Mouse (Mus musculus): ENCODE data around the gene Duox2. TPM values are rescaled to one million over a fixed set of nuclear protein-coding genes. Genes with fewer than 3 reads are reported as not detected.

The Duox2 gene
- total RNA-seq, 2 experiments from 2014 or later = not detected

- Histone ChIP-seq H3K4me3 (peak overlapping the region; percentile 25), H3K27ac (no peak overlapping the region)
- intact Hi-C loops (cut with DNase I) = loop anchor here (5.0 kb wide), 3 partner anchors 54 to 229 kb away; no protein-coding TSS in a partner anchor
- TF ChIP-seq CTCF (IDR thresholded peaks at IDR 0.05) = no peak
- DNase-seq (ENCODE audit: extremely low spot score in 1 of 2, low spot score in 2 of 2) = peak; percentile 17 to 28
These were observed 3.1 kb upstream of the Duox2 start for GRCm38 (mm10) chr2:122301081-122301920.

- no peak for DNase-seq (ENCODE audit: extremely low spot score in 1 of 2, low spot score in 2 of 2)
- intact Hi-C loops (cut with DNase I) = loop anchor here (5.0 kb wide), 3 partner anchors 53 to 228 kb away; no protein-coding TSS in a partner anchor
- no peak overlapping the region for H3K4me3 ChIP-seq
- no peak overlapping the region for H3K27ac ChIP-seq
- TF ChIP-seq CTCF (IDR thresholded peaks at IDR 0.05) = no peak
These were observed 2.4 kb upstream of the Duox2 start for GRCm38 (mm10) chr2:122300656-122301020.

GRCm38 (mm10) chr2:122299911-122300655 lies 1.8 kb upstream of the Duox2 start:
- Histone ChIP-seq H3K4me3 (no peak overlapping the region), H3K27ac (no peak overlapping the region)
- no peak for DNase-seq (ENCODE audit: extremely low spot score in 1 of 2, low spot score in 2 of 2)
- intact Hi-C loops (cut with DNase I) = loop anchor here (5.0 kb wide), 3 partner anchors 53 to 228 kb away; no protein-coding TSS in a partner anchor
- no peak for TF ChIP-seq CTCF (IDR thresholded peaks at IDR 0.05)

GRCm38 (mm10) chr2:122298596-122299490 lies 594 bp upstream of the Duox2 start, which contains the start of gene Duoxa2:
Gene Duoxa2 (plus strand): TSS chr2:122298900.
- Histone ChIP-seq H3K4me3 (no peak within 1 kb of the TSS), H3K27ac (no peak within 1 kb of the TSS)
- TF ChIP-seq CTCF (IDR thresholded peaks at IDR 0.05) = no peak
- no peak for DNase-seq (ENCODE audit: extremely low spot score in 1 of 2, low spot score in 2 of 2)
- intact Hi-C loops (cut with DNase I) = no loop called here

GRCm38 (mm10) chr2:122297271-122298095 lies 766 bp downstream of the Duox2 start:
- no peak overlapping the region for H3K4me3 ChIP-seq
- TF ChIP-seq CTCF (IDR thresholded peaks at IDR 0.05) = no peak
- intact Hi-C loops (cut with DNase I) = no loop called here
- DNase-seq (ENCODE audit: extremely low spot score in 1 of 2, low spot score in 2 of 2) = no peak
- H3K27ac ChIP-seq = no peak overlapping the region

GRCm38 (mm10) chr2:122294916-122295315 lies 3.3 kb downstream of the Duox2 start:
- intact Hi-C loops (cut with DNase I) = no loop called here
- DNase-seq (ENCODE audit: extremely low spot score in 1 of 2, low spot score in 2 of 2) = no peak
- Histone ChIP-seq H3K4me3 (no peak overlapping the region), H3K27ac (no peak overlapping the region)
- no peak for TF ChIP-seq CTCF (IDR thresholded peaks at IDR 0.05)

- DNase-seq (ENCODE audit: extremely low spot score in 1 of 2, low spot score in 2 of 2) = no peak
- Histone ChIP-seq H3K4me3 (no peak overlapping the region), H3K27ac (no peak overlapping the region)
- TF ChIP-seq CTCF (IDR thresholded peaks at IDR 0.05) = no peak
- intact Hi-C loops (cut with DNase I) = no loop called here
These were observed 12.1 kb downstream of the Duox2 start for GRCm38 (mm10) chr2:122286137-122286536.

GRCm38 (mm10) chr2:122284091-122284490 lies 14.2 kb downstream of the Duox2 start:
- Histone ChIP-seq H3K27ac (no peak overlapping the region), H3K4me3 (no peak overlapping the region)
- intact Hi-C loops (cut with DNase I) = no loop called here
- no peak for DNase-seq (ENCODE audit: extremely low spot score in 1 of 2, low spot score in 2 of 2)
- TF ChIP-seq CTCF (IDR thresholded peaks at IDR 0.05) = no peak

GRCm38 (mm10) chr2:122278769-122279168 lies 19.5 kb downstream of the Duox2 start:
- H3K27ac ChIP-seq = no peak overlapping the region
- TF ChIP-seq CTCF (IDR thresholded peaks at IDR 0.05) = no peak
- no peak for DNase-seq (ENCODE audit: extremely low spot score in 1 of 2, low spot score in 2 of 2)
- intact Hi-C loops (cut with DNase I) = no loop called here
- H3K4me3 ChIP-seq = no peak overlapping the region

- TF ChIP-seq CTCF (IDR thresholded peaks at IDR 0.05) = no peak
- DNase-seq (ENCODE audit: extremely low spot score in 1 of 2, low spot score in 2 of 2) = no peak
These were observed 31.6 kb downstream of the Duox2 start for GRCm38 (mm10) chr2:122266407-122267193.

More at GRCm38 (mm10) chr2:122266407-122267193, 31.6 kb downstream of the Duox2 start:
- H3K27ac ChIP-seq = no peak overlapping the region
- no peak overlapping the region for H3K4me3 ChIP-seq
- intact Hi-C loops (cut with DNase I) = no loop called here
